Mouse (Mus musculus) thymus, postnatal 36 days (tissue): ENCODE results near the gene Rpusd1.
"Not testable (repeated sequence)": the region's sequence is repeated elsewhere in the genome, so short reads cannot be mapped to it uniquely, and the experiment has no call there.

Experiments used
- DNase-seq, 2 experiments: peaks; one replicate each; pipeline ENCODE4 v3.0.0; 2022; ENCODE audit warnings: mixed read lengths in 2 of 2

The Rpusd1 gene

GRCm38 (mm10) chr17:25738861-25739260, 11.4 kb downstream of the Rpusd1 start:
- DNase-seq = no peak

- not testable (repeated sequence) for DNase-seq
These were observed 14.0 kb downstream of the Rpusd1 start for GRCm38 (mm10) chr17:25741471-25741870.

- DNase-seq = no peak
These were observed 16.4 kb downstream of the Rpusd1 start for GRCm38 (mm10) chr17:25743831-25744230.

DNA sequence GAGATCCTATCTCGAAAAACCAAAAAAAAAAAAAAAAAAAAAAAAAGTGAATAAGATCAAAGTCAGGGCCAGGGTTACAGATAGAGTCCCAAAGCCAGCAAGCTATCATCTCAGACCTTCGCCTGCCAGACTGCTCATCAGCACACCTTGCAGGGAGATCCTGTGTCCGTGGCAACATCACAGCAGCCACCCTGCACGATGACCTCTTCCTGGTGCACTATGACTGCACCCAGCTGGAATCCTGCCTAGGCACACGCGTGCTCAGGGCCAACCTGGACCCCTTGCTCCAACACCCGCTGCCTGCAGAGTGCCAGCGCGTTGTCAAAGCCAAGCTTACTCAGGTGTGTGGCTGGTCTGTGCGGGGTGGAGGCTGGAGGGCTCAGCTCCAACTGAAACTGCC, 16.8 kb downstream of the Rpusd1 start:
- no peak for DNase-seq

DNA sequence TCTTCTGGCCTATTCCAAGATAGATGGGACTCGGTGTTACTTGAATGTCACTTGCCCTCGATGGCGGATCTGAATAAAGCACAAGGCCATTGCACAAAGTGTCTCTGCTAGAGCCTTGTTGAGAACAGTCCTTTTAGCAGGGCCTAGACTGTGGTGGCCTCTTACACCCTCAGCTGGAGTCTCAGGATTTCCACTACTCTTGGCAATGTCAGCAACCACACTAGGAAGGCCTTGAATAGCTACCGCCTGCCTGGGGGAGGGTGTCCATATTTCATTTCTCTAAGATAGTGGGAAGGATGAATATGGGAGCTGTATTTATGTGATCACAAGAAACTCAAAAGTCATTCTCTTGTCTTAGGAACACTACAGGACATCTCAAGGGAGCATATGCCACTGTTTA, 20.8 kb downstream of the Rpusd1 start:
- no peak for DNase-seq

DNA sequence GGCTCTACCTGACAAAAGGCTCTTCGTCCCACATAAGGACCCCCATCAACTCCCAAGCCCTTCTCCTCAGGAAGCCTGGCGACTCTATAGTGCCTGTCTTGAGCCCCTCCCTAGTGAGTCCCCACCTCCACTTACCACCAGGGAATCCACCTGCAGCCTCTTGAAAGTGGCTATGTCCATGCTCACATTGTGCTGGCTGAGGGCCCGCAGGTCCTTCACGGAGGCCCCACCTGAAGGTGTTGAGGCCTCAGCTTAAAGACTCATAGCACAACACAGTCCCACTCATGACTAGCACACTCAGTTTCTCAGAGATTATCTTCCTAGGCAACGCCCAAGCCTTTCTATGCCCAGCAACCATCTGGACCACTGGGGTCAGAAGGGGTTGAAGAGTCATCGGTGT, 21.8 kb downstream of the Rpusd1 start:
- DNase-seq = no peak

DNA sequence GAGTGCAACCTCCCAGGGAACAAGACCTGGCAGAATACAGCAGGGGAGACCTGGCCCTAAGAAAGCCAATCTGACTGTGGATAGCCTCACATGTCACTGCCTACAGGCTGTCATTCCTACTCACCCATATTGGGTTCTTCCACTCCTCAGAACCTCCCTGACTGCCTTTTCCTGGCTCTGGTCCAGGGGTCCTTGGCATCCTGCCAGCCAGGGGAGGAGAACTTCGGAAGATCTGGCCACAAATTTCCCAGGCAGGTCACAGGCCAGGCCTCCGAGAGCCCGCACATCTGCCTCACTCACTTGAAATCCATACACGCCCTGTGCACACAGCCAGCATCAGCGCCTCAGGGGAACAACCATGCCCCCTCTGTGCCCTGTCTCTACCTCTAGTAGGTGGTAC, 24.0 kb downstream of the Rpusd1 start:
- no peak for DNase-seq

- no peak for DNase-seq
These were observed 26.8 kb downstream of the Rpusd1 start, which contains the start of gene Msln for GRCm38 (mm10) chr17:25754241-25754640. Gene Msln (minus strand): TSS chr17:25754378.

GRCm38 (mm10) chr17:25755086-25755485, 27.6 kb downstream of the Rpusd1 start:
- DNase-seq = no peak

- no peak for DNase-seq
These were observed 28.3 kb downstream of the Rpusd1 start for GRCm38 (mm10) chr17:25755627-25756377.

GRCm38 (mm10) chr17:25756378-25757242, 29.1 kb downstream of the Rpusd1 start:
- DNase-seq = no peak

DNA sequence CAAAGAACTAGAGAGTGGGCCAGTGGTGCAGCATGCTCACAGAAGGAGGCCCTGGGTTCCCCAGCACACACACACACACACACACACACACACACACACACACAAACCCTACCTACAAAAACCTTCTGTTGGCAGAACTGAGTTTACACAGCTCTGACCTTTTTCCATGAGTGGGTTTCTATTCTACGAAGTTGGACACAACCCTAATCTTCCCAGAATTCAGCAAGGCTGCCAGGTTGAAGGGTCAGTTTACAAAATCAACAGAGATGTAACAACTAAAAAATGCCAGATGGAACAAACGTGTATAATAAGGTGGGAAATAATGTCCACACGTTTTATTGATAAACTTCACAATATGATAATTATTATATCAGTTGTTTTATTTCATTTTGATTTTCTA, 30.2 kb downstream of the Rpusd1 start:
- DNase-seq = no peak

- DNase-seq = no peak
These were observed 32.7 kb downstream of the Rpusd1 start for GRCm38 (mm10) chr17:25760148-25760547.

GRCm38 (mm10) chr17:25761561-25761970, 34.1 kb downstream of the Rpusd1 start:
- DNase-seq = no peak

- DNase-seq = no peak
These were observed 35.1 kb downstream of the Rpusd1 start for GRCm38 (mm10) chr17:25762591-25762990.

DNA sequence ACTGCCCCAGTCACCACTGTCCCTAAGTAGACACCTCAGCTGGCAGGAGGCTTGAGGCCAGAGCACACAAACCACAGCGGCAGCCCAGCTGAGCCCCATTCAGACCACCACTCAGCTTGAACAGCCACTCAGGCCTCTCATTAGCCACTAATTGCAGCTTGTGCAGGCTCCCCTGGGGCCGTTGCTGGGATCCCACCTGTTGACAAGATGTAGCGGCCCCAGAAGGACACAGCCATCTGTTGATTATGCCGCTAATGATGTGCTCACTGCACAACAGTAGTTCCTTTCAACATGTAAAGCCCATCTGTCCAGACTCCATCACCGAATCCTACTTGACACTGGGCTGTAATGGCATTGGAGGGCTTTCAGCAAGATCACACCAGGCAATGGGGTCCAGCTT, 38.4 kb downstream of the Rpusd1 start:
- no peak for DNase-seq

DNA sequence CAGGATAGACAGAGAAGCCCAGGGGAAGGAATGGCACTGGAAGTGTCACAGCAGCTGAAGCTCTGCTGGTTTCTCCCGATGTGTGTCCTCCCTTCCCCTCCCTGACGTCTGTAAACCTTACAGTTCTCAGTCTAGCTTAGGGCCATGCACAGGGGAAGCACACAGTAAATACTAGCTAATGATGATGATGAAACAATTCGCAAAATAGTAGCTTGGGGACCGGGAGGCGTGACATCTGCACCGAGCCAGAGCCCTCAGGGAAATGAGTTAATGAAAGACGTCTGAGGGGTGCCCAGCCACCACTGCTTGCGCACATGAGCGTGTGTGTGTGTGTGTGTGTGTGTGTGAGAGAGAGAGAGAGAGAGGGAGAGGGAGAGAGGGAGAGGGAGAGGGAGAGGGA, 41.9 kb downstream of the Rpusd1 start:
- no peak for DNase-seq

DNA sequence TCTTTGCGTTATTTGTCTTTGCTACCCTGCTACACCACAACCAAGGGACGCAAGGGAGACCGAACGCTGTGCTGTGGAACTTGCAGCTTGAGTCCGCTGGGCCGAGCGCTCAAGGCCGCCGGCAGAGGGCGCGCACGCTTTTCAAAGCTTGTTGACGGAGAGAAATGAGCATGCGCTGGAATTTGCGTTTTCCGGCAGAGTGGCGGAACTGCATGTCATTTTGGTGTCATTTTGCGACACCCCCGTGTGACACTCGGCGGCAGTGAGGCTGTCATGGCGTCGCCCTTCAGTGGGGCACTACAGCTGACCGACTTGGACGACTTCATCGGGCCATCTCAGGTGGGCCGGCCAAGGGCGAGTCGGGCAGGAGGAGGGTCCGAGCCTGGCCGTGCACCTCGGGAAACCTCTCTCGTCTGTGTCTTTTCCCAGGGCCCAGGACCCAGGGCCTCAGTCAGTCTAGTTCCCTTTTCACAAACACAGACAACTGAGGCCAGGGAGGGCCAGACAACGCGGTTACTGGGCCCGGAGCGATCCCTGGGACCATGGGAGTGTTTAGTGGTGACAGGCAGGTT, 46.2 kb downstream of the Rpusd1 start, which contains the start of gene Narfl:
TSS of gene Narfl (plus strand) at position 228 of the 572 bp plus-strand sequence.
- DNase-seq = peak; percentile 95 to 97

DNA sequence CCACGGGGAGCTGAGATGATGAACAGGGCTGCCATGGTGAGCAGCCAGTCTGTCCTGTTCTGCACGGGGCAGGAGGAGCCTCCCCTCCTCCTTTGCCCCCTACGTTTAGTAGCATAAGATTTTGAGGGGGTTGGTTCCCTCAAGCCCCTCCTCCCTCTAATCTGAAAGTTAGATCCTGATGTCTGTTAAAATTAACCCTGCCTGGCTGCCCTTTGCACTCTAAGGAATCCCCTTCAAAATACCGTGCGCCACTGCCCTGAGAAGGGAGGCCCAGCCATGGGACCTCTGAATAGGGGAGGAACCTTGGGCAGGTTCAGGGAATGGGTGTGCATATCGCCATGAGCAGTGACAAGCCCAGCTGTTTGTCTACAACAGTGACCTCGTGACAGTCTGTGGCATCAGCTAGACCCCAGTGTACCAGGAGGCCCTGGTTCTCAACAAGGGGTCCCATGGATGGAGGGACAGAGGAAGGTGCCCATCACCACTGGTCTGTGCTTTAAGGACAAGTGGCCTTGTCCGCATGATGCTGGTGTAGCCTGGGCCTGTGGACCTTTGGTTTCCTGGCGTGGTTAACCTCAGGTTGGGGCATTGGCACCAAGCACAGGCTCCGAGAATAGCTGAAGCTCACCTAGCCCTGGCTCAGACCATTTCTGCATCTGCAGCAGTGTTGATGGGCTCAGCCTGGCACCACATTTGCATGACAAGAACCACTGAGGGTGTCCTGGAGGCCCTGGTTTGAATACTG, 48.0 kb downstream of the Rpusd1 start:
- DNase-seq = no peak

GRCm38 (mm10) chr17:25777948-25778347, 50.5 kb downstream of the Rpusd1 start:
- peak in 1 of 2 experiments; percentile 3 for DNase-seq
